Mouse (Mus musculus): ENCODE data around the gene Olfr1291-ps1.

- no peak for TF ChIP-seq GATA1 (IDR thresholded peaks at IDR 0.05; ENCODE audit: low read length)
- TF ChIP-seq TAL1 (IDR thresholded peaks at IDR 0.05; ENCODE audit: low read length), result no peak
Observed at GRCm38 (mm10) chr2:111540191-111540590, 43.2 kb downstream of the Olfr1291-ps1 start, which contains the start of gene Olfr1294.

All from erythroblast, embryonic 14.5 days (primary cell).